Mouse (Mus musculus): ENCODE results near the gene Ints3. TPM values are rescaled to one million over a fixed set of nuclear protein-coding genes. Genes with fewer than 3 reads are reported as not detected.
A peak's percentile ranks its signal among the peaks of the same experiment; 100 is the strongest.

The Ints3 gene
- polyA plus RNA-seq, 1 experiment from 2014 or later: 7.2 TPM

GRCm38 (mm10) chr3:90389511-90390490, 43.6 kb downstream of the Ints3 start, which contains the start of gene Slc27a3:
Gene Slc27a3 (minus strand): TSS chr3:90389938.
- Histone ChIP-seq H3K27ac (ENCODE audit: low read length) (no peak within 1 kb of the TSS), H3K4me2 (ENCODE audit: low read depth, low read length) (peak within 1 kb of the TSS; percentile 68), H3K4me3 (ENCODE audit: low read depth, low read length) (peak within 1 kb of the TSS; percentile 56), H3K4me1 (ENCODE audit: control insufficient read depth, low read depth, low read length) (peaks cover 11% of the 10 kb centered on the region), H3K27me3 (ENCODE audit: control insufficient read depth, insufficient read depth, low read depth, low read length) (peaks cover 28% of the 10 kb centered on the region), H3K36me3 (ENCODE audit: control insufficient read depth, insufficient read depth) (peaks cover 9% of the 10 kb centered on the region; the same call in 1 of the 2 replicates), H3K9ac (ENCODE audit: low read depth, low read length) (peak within 1 kb of the TSS; percentile 42; the same call in 1 of the 2 replicates), H3K9me3 (replicated peaks; ENCODE audit: control insufficient read depth, low read length) (no peaks in the 10 kb centered on the region)
- WGBS (ENCODE audit: insufficient replicate concordance): 4% methylated on average over 55 of the region's 55 CpGs
- peak; percentile 54 for ATAC-seq (ENCODE audit: low read depth)

- peak; percentile 23; the same call in 1 of the 2 replicates for ATAC-seq (ENCODE audit: low read depth)
- no peak overlapping the region for H3K27ac ChIP-seq (ENCODE audit: low read length)
- H3K36me3 ChIP-seq (ENCODE audit: control insufficient read depth, insufficient read depth): peaks cover 9% of the 10 kb centered on the region; the same call in 1 of the 2 replicates
- H3K9ac ChIP-seq (ENCODE audit: low read depth, low read length): peak overlapping the region; percentile 42; the same call in 1 of the 2 replicates
- peak overlapping the region; percentile 56 for H3K4me3 ChIP-seq (ENCODE audit: low read depth, low read length)
- peaks cover 28% of the 10 kb centered on the region for H3K27me3 ChIP-seq (ENCODE audit: control insufficient read depth, insufficient read depth, low read depth, low read length)
- peak overlapping the region; percentile 68 for H3K4me2 ChIP-seq (ENCODE audit: low read depth, low read length)
- WGBS (ENCODE audit: insufficient replicate concordance): 9% methylated on average over 53 of the region's 53 CpGs
- peaks cover 12% of the 10 kb centered on the region for H3K4me1 ChIP-seq (ENCODE audit: control insufficient read depth, low read depth, low read length)
- H3K9me3 ChIP-seq (replicated peaks; ENCODE audit: control insufficient read depth, low read length): no peaks in the 10 kb centered on the region
Measured at GRCm38 (mm10) chr3:90388726-90389510, 44.5 kb downstream of the Ints3 start.

GRCm38 (mm10) chr3:90388192-90388591, 45.2 kb downstream of the Ints3 start:
- H3K4me3 ChIP-seq (ENCODE audit: low read depth, low read length): no peak overlapping the region
- no peak for ATAC-seq (ENCODE audit: low read depth)
- H3K27me3 ChIP-seq (ENCODE audit: control insufficient read depth, insufficient read depth, low read depth, low read length): peaks cover 28% of the 10 kb centered on the region
- WGBS (ENCODE audit: insufficient replicate concordance): 53% methylated on average over 4 of the region's 4 CpGs
- H3K4me1 ChIP-seq (ENCODE audit: control insufficient read depth, low read depth, low read length): peaks cover 12% of the 10 kb centered on the region
- no peaks in the 10 kb centered on the region for H3K9me3 ChIP-seq (replicated peaks; ENCODE audit: control insufficient read depth, low read length)
- H3K36me3 ChIP-seq (ENCODE audit: control insufficient read depth, insufficient read depth): peaks cover 9% of the 10 kb centered on the region; the same call in 1 of the 2 replicates
- H3K27ac ChIP-seq (ENCODE audit: low read length): no peak overlapping the region
- no peak overlapping the region for H3K4me2 ChIP-seq (ENCODE audit: low read depth, low read length)
- H3K9ac ChIP-seq (ENCODE audit: low read depth, low read length): no peak overlapping the region

- Histone ChIP-seq H3K4me2 (ENCODE audit: low read depth, low read length) (no peak overlapping the region), H3K9me3 (replicated peaks; ENCODE audit: control insufficient read depth, low read length) (no peaks in the 10 kb centered on the region), H3K27ac (ENCODE audit: low read length) (no peak overlapping the region), H3K4me3 (ENCODE audit: low read depth, low read length) (no peak overlapping the region), H3K4me1 (ENCODE audit: control insufficient read depth, low read depth, low read length) (peaks cover 12% of the 10 kb centered on the region), H3K27me3 (ENCODE audit: control insufficient read depth, insufficient read depth, low read depth, low read length) (peaks cover 28% of the 10 kb centered on the region), H3K36me3 (ENCODE audit: control insufficient read depth, insufficient read depth) (peaks cover 3% of the 10 kb centered on the region; the same call in 1 of the 2 replicates), H3K9ac (ENCODE audit: low read depth, low read length) (no peak overlapping the region)
- WGBS (ENCODE audit: insufficient replicate concordance): 59% methylated on average over 11 of the region's 11 CpGs
- no peak for ATAC-seq (ENCODE audit: low read depth)
Measured at GRCm38 (mm10) chr3:90387483-90387882, 45.9 kb downstream of the Ints3 start.

GRCm38 (mm10) chr3:90386817-90387216, 46.6 kb downstream of the Ints3 start:
- H3K4me3 ChIP-seq (ENCODE audit: low read depth, low read length): no peak overlapping the region
- peaks cover 28% of the 10 kb centered on the region for H3K27me3 ChIP-seq (ENCODE audit: control insufficient read depth, insufficient read depth, low read depth, low read length)
- no peak overlapping the region for H3K27ac ChIP-seq (ENCODE audit: low read length)
- WGBS (ENCODE audit: insufficient replicate concordance): 76% methylated on average over 10 of the region's 10 CpGs
- peaks cover 12% of the 10 kb centered on the region for H3K4me1 ChIP-seq (ENCODE audit: control insufficient read depth, low read depth, low read length)
- no peak overlapping the region for H3K9ac ChIP-seq (ENCODE audit: low read depth, low read length)
- no peaks in the 10 kb centered on the region for H3K36me3 ChIP-seq (ENCODE audit: control insufficient read depth, insufficient read depth)
- ATAC-seq (ENCODE audit: low read depth): no peak
- H3K9me3 ChIP-seq (replicated peaks; ENCODE audit: control insufficient read depth, low read length): no peaks in the 10 kb centered on the region
- H3K4me2 ChIP-seq (ENCODE audit: low read depth, low read length): no peak overlapping the region

GRCm38 (mm10) chr3:90384851-90385375, 48.5 kb downstream of the Ints3 start:
- no peak for ATAC-seq (ENCODE audit: low read depth)
- no peak overlapping the region for H3K27ac ChIP-seq (ENCODE audit: low read length)
- 58% methylated on average over 7 of the region's 7 CpGs for WGBS (ENCODE audit: insufficient replicate concordance)

GRCm38 (mm10) chr3:90383690-90384089, 49.7 kb downstream of the Ints3 start:
- no peak for ATAC-seq (ENCODE audit: low read depth)
- Histone ChIP-seq H3K4me3 (ENCODE audit: low read depth, low read length) (no peak overlapping the region), H3K27me3 (ENCODE audit: control insufficient read depth, insufficient read depth, low read depth, low read length) (peaks cover 7% of the 10 kb centered on the region), H3K4me2 (ENCODE audit: low read depth, low read length) (no peak overlapping the region), H3K4me1 (ENCODE audit: control insufficient read depth, low read depth, low read length) (peaks cover 6% of the 10 kb centered on the region), H3K27ac (ENCODE audit: low read length) (no peak overlapping the region), H3K9ac (ENCODE audit: low read depth, low read length) (no peak overlapping the region), H3K36me3 (ENCODE audit: control insufficient read depth, insufficient read depth) (no peaks in the 10 kb centered on the region), H3K9me3 (replicated peaks; ENCODE audit: control insufficient read depth, low read length) (no peaks in the 10 kb centered on the region)
- whole genome bisulfite sequencing (ENCODE audit: insufficient replicate concordance): 36% methylated on average over 4 of the region's 4 CpGs

More at GRCm38 (mm10) chr3:90384851-90385375, 48.5 kb downstream of the Ints3 start:
- H3K9ac ChIP-seq (ENCODE audit: low read depth, low read length): no peak overlapping the region
- no peak overlapping the region for H3K4me2 ChIP-seq (ENCODE audit: low read depth, low read length)
- peaks cover 9% of the 10 kb centered on the region for H3K4me1 ChIP-seq (ENCODE audit: control insufficient read depth, low read depth, low read length)
- H3K9me3 ChIP-seq (replicated peaks; ENCODE audit: control insufficient read depth, low read length): no peaks in the 10 kb centered on the region
- H3K27me3 ChIP-seq (ENCODE audit: control insufficient read depth, insufficient read depth, low read depth, low read length): peaks cover 20% of the 10 kb centered on the region
- no peaks in the 10 kb centered on the region for H3K36me3 ChIP-seq (ENCODE audit: control insufficient read depth, insufficient read depth)
- H3K4me3 ChIP-seq (ENCODE audit: low read depth, low read length): no peak overlapping the region

GRCm38 (mm10) chr3:90381727-90382126, 51.7 kb downstream of the Ints3 start:
- peaks cover 6% of the 10 kb centered on the region for H3K4me1 ChIP-seq (ENCODE audit: control insufficient read depth, low read depth, low read length)
- H3K27me3 ChIP-seq (ENCODE audit: control insufficient read depth, insufficient read depth, low read depth, low read length): no peaks in the 10 kb centered on the region
- no peaks in the 10 kb centered on the region for H3K36me3 ChIP-seq (ENCODE audit: control insufficient read depth, insufficient read depth)
- H3K4me3 ChIP-seq (ENCODE audit: low read depth, low read length): no peak overlapping the region
- H3K4me2 ChIP-seq (ENCODE audit: low read depth, low read length): no peak overlapping the region
- H3K9me3 ChIP-seq (replicated peaks; ENCODE audit: control insufficient read depth, low read length): no peaks in the 10 kb centered on the region
- H3K9ac ChIP-seq (ENCODE audit: low read depth, low read length): no peak overlapping the region
- ATAC-seq (ENCODE audit: low read depth): no peak
- 63% methylated on average over 11 of the region's 11 CpGs for WGBS (ENCODE audit: insufficient replicate concordance)
- H3K27ac ChIP-seq (ENCODE audit: low read length): no peak overlapping the region
